Mouse (Mus musculus): Measurements from ENCODE around the gene Sh2d6.

DNA sequence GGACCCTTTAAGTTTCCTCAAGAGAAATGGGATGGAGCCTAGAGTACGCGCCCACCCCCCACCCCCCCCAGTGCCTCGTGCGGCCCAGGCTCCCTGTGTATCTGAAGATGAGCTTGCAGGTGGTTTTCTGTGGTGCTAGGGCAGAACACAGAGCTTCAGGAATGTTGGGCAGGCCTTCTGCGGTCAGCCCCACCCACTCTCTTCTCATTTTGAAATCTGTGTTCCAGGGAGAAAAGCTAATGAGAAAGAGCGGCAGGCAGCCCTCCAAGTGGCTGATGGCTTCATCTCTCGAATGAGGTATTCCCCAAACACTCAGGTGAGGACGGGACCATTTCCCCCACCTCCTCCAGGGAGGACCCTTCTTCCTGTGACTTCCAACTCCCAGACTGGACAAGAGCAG, 39.3 kb upstream of the Sh2d6 start:
- TF ChIP-seq POLR2A (IDR thresholded peaks at IDR 0.05; ENCODE audit: low read depth, low read length) = no peak
- TF ChIP-seq CTCF (IDR thresholded peaks at IDR 0.05; ENCODE audit: borderline replicate concordance, insufficient read depth, low read length) = no peak

All from embryonic fibroblast, embryonic 13.5 days (primary cell).